Comparison of ENCODE assay signal across 8 mouse cellular contexts in genomic region chr11:23633879-23634215, GRCm38 (mm10). TPM values are rescaled to one million over a fixed set of nuclear protein-coding genes. Genes with fewer than 3 reads are reported as not detected.
A peak's percentile ranks its signal among the peaks of the same experiment; 100 is the strongest.
DNase-seq lines count a peak whose midpoint lies in the region; ATAC-seq and TF ChIP-seq lines count a peak whose summit lies in the region.

No protein-coding gene starts in this region.

- H3K9me3 ChIP-seq in heart, embryonic 12.5 days (replicated peaks) = no peaks in the 10 kb centered on the region
- no peaks in the 10 kb centered on the region for H3K9me3 ChIP-seq in G1E (replicated peaks)
- H3K9me3 ChIP-seq in forebrain, embryonic 16.5 days (ENCODE audit: control insufficient read depth, low read length) = no peaks in the 10 kb centered on the region
- H3K9me3 ChIP-seq in liver, postnatal 0 days (ENCODE audit: low read length) = no peaks in the 10 kb centered on the region

- peak overlapping the region; percentile 34; the same call in 1 of the 2 replicates for H3K9ac ChIP-seq in heart, embryonic 12.5 days
- H3K9ac ChIP-seq in forebrain, embryonic 16.5 days (replicated peaks; ENCODE audit: low read depth, low read length) = peak overlapping the region; percentile 96
- peak overlapping the region; percentile 90; the same call in 1 of the 2 replicates for H3K9ac ChIP-seq in liver, postnatal 0 days (replicated peaks)

- intact Hi-C loops in heart, postnatal 14 days (cut with DNase I) = loop anchor here (2.0 kb wide), 1 partner anchor 31 kb away; the partner anchor contains the start of genes Pex13 and Pus10

- H3K4me1 ChIP-seq in heart, embryonic 12.5 days (replicated peaks) = peaks cover 5% of the 10 kb centered on the region
- peaks cover 14% of the 10 kb centered on the region for H3K4me1 ChIP-seq in G1E (ENCODE audit: insufficient read depth, low read depth, low read length)
- peaks cover 17% of the 10 kb centered on the region for H3K4me1 ChIP-seq in forebrain, embryonic 16.5 days (replicated peaks; ENCODE audit: control insufficient read depth, insufficient read depth, low read length)
- H3K4me1 ChIP-seq in liver, postnatal 0 days (ENCODE audit: insufficient read depth) = peaks cover 8% of the 10 kb centered on the region

- H3K4me3 ChIP-seq in heart, embryonic 12.5 days = peak overlapping the region; percentile 76
- H3K4me3 ChIP-seq in G1E (ENCODE audit: low read depth, low read length) = peak overlapping the region; percentile 78; the same call in 1 of the 2 replicates
- peak overlapping the region; percentile 50 for H3K4me3 ChIP-seq in forebrain, embryonic 16.5 days (replicated peaks; ENCODE audit: low read length)
- peak overlapping the region; percentile 89 for H3K4me3 ChIP-seq in liver, postnatal 0 days (ENCODE audit: low read depth, low read length)

- peak overlapping the region; percentile 15; the same call in 1 of the 2 replicates for H3K27ac ChIP-seq in heart, embryonic 12.5 days (ENCODE audit: poor library complexity, severe bottlenecking)
- peak overlapping the region; percentile 88 for H3K27ac ChIP-seq in forebrain, embryonic 16.5 days (ENCODE audit: low read length)
- peak overlapping the region; percentile 56; the same call in 1 of the 2 replicates for H3K27ac ChIP-seq in liver, postnatal 0 days (ENCODE audit: low read depth)

- H3K27me3 ChIP-seq in heart, embryonic 12.5 days (replicated peaks) = no peaks in the 10 kb centered on the region
- no peaks in the 10 kb centered on the region for H3K27me3 ChIP-seq in G1E (ENCODE audit: insufficient read depth, low read length)
- H3K27me3 ChIP-seq in forebrain, embryonic 16.5 days (replicated peaks; ENCODE audit: control insufficient read depth, insufficient read depth, low read length) = no peaks in the 10 kb centered on the region
- H3K27me3 ChIP-seq in liver, postnatal 0 days (ENCODE audit: insufficient read depth, low read length) = no peaks in the 10 kb centered on the region

- H3K4me2 ChIP-seq in heart, embryonic 12.5 days = peak overlapping the region; percentile 65
- H3K4me2 ChIP-seq in forebrain, embryonic 16.5 days (ENCODE audit: low read length) = peak overlapping the region; percentile 72
- H3K4me2 ChIP-seq in liver, postnatal 0 days (ENCODE audit: low read depth, low read length) = peak overlapping the region; percentile 87

- ATAC-seq in heart, embryonic 12.5 days (ENCODE audit: insufficient number of reproducible peaks, low FRiP score) = 0 out of 2 replicates have a peak, but pooled peaks have one; percentile 7
- ATAC-seq in G1E (ENCODE audit: extremely low read depth, insufficient number of reproducible peaks, low FRiP score, poor library complexity, severe bottlenecking) = no peak
- ATAC-seq in forebrain, embryonic 16.5 days = no peak
- no peak for ATAC-seq in liver, postnatal 0 days
- ATAC-seq in CD4-positive, CD25-positive, alpha-beta regulatory T cell, adult 4 months = no peak

- no peaks in the 10 kb centered on the region for H3K36me3 ChIP-seq in heart, embryonic 12.5 days
- peaks cover 17% of the 10 kb centered on the region for H3K36me3 ChIP-seq in G1E (replicated peaks)
- no peaks in the 10 kb centered on the region for H3K36me3 ChIP-seq in forebrain, embryonic 16.5 days (ENCODE audit: control insufficient read depth, insufficient read depth)
- 0 out of 2 replicates have a peak, but pooled peaks cover 2% of the 10 kb centered on the region for H3K36me3 ChIP-seq in liver, postnatal 0 days (replicated peaks; ENCODE audit: insufficient read depth, low read length)

- 9% methylated on average over 7 of the region's 7 CpGs for WGBS in heart, embryonic 12.5 days
- WGBS in forebrain, embryonic 16.5 days = 5% methylated on average over 7 of the region's 7 CpGs
- WGBS in liver, postnatal 0 days (ENCODE audit: insufficient replicate concordance) = 8% methylated on average over 7 of the region's 7 CpGs

- DNase-seq in heart, postnatal 14 days = no peak
- no peak for DNase-seq in G1E (ENCODE audit: low spot score)
- no peak for DNase-seq in liver, postnatal 0 days
- DNase-seq in cerebellum, postnatal 25 days = no peak
- DNase-seq in adrenal gland, postnatal 25 days = no peak

- TF ChIP-seq EP300 in liver, postnatal 0 days (IDR thresholded peaks at IDR 0.05; ENCODE audit: low read depth) = no peak

- no peak for TF ChIP-seq CTCF in G1E (IDR thresholded peaks at IDR 0.05; ENCODE audit: low read depth, low read length)
- TF ChIP-seq CTCF in liver, postnatal 0 days (IDR thresholded peaks at IDR 0.05; ENCODE audit: low read depth) = no peak

RNA-seq across cellular contexts. Expression of gene 0610010F05Rik, which starts 0.4 kb away (rescaled TPM):
- polyA plus RNA-seq in heart, embryonic 12.5 days (2016; fragmentation: Nextera tagmentation; extraction: Ambion mirVana) = 18.8 and 19.0 TPM in 2 replicates
- total RNA-seq in heart, postnatal 14 days (2021) = 10 to 100 TPM; 10.7 to 10.8 TPM
- total RNA-seq in G1E (2014; fragmentation: Nextera tagmentation) (42.1 and 50.9 TPM in 2 replicates), G1E (2017) (36.5 and 43.9 TPM in 2 replicates)
- 3.3 and 5.5 TPM in 2 replicates for polyA plus RNA-seq in G1E (2012)
- polyA plus RNA-seq in forebrain, embryonic 16.5 days (2015; fragmentation: Nextera tagmentation; extraction: Ambion mirVana) = 137 and 152 TPM in 2 replicates
- polyA plus RNA-seq in liver, postnatal 0 days (2015; fragmentation: Nextera tagmentation; extraction: Ambion mirVana) = 8.3 and 9.1 TPM in 2 replicates
- polyA plus RNA-seq in CD4-positive, CD25-positive, alpha-beta regulatory T cell, adult 4 months (2017; shearing (Covaris generic)) = 1 to 10 TPM; 1.6 to 2.0 TPM
- 14.1 and 16.8 TPM in 2 replicates for total RNA-seq in adrenal gland, postnatal 25 days (2021)

RNA-seq across cellular contexts. Expression of gene Pus10, which starts 31.6 kb away (rescaled TPM):
- polyA plus RNA-seq in heart, embryonic 12.5 days (2016; fragmentation: Nextera tagmentation; extraction: Ambion mirVana) = 18.0 and 18.5 TPM in 2 replicates
- total RNA-seq in heart, postnatal 14 days (2021) = 10 to 100 TPM in 1 of 2 experiments, 1 to 10 TPM in 1; 9.8 to 11.2 TPM
- total RNA-seq in G1E (2014; fragmentation: Nextera tagmentation) (50.6 and 54.6 TPM in 2 replicates), G1E (2017) (38.7 and 50.9 TPM in 2 replicates)
- 4.2 and 7.0 TPM in 2 replicates for polyA plus RNA-seq in G1E (2012)
- polyA plus RNA-seq in forebrain, embryonic 16.5 days (2015; fragmentation: Nextera tagmentation; extraction: Ambion mirVana) = 14.4 and 17.0 TPM in 2 replicates
- 10.3 and 10.4 TPM in 2 replicates for polyA plus RNA-seq in liver, postnatal 0 days (2015; fragmentation: Nextera tagmentation; extraction: Ambion mirVana)
- polyA plus RNA-seq in CD4-positive, CD25-positive, alpha-beta regulatory T cell, adult 4 months (2017; shearing (Covaris generic)) = 10 to 100 TPM; 20.7 to 22.2 TPM
- total RNA-seq in adrenal gland, postnatal 25 days (2021) = 17.8 and 23.3 TPM in 2 replicates

RNA-seq across cellular contexts. Expression of gene Pex13, which starts 31.9 kb away (rescaled TPM):
- polyA plus RNA-seq in heart, embryonic 12.5 days (2016; fragmentation: Nextera tagmentation; extraction: Ambion mirVana) = 29.6 and 32.3 TPM in 2 replicates
- 10 to 100 TPM; 22.0 to 26.9 TPM for total RNA-seq in heart, postnatal 14 days (2021)
- total RNA-seq in G1E (2014; fragmentation: Nextera tagmentation) = 26.7 and 35.2 TPM in 2 replicates
- total RNA-seq in G1E (2017) = 16.4 and 18.1 TPM in 2 replicates
- polyA plus RNA-seq in G1E (2012) = 16.3 and 16.7 TPM in 2 replicates
- polyA plus RNA-seq in forebrain, embryonic 16.5 days (2015; fragmentation: Nextera tagmentation; extraction: Ambion mirVana) = 32.9 and 37.7 TPM in 2 replicates
- 24.9 and 25.0 TPM in 2 replicates for polyA plus RNA-seq in liver, postnatal 0 days (2015; fragmentation: Nextera tagmentation; extraction: Ambion mirVana)
- polyA plus RNA-seq in CD4-positive, CD25-positive, alpha-beta regulatory T cell, adult 4 months (2017; shearing (Covaris generic)) = 10 to 100 TPM in 1 of 2 experiments, 1 to 10 TPM in 1; 9.1 to 11.3 TPM
- total RNA-seq in adrenal gland, postnatal 25 days (2021) = 73.2 and 92.9 TPM in 2 replicates

Comparison
In these comparisons a context has a peak if more than half of its experiments do, and no peak if none do; other contexts are left out.
1. H3K27ac ChIP-seq: peak in every context shown above with its lines; median percentile 88 in forebrain, embryonic 16.5 days; 56 in liver, postnatal 0 days; 15 in heart, embryonic 12.5 days.
2. H3K9ac ChIP-seq: peak in every context shown above with its lines; median percentile 96 in forebrain, embryonic 16.5 days; 90 in liver, postnatal 0 days; 34 in heart, embryonic 12.5 days.